Mouse (Mus musculus): Measurements from ENCODE around the gene Smn1. TPM values are rescaled to one million over a fixed set of nuclear protein-coding genes. Genes with fewer than 3 reads are reported as not detected.

Gene Smn1
- total RNA-seq, 2 experiments from 2014 or later: 52.3 to 57.0 TPM

Other genes with a start within 250 kb of the Smn1 start
- gene Cartpt, start 223.8 kb upstream of the Smn1 start, total RNA-seq (2021): 10 to 100 TPM; 33.4 to 36.1 TPM
- 10 to 100 TPM; 53.9 to 56.9 TPM for gene Mccc2, start 109.2 kb upstream of the Smn1 start, total RNA-seq (2021)
- gene Bdp1, start 20.8 kb upstream of the Smn1 start, total RNA-seq (2021): 10 to 100 TPM; 28.3 to 30.3 TPM
- gene Serf1, start 16.8 kb upstream of the Smn1 start, total RNA-seq (2021): 10 to 100 TPM; 31.0 to 34.5 TPM
- gene Naip2, start 77.2 kb downstream of the Smn1 start, total RNA-seq (2021): 1 to 10 TPM; 1.6 to 2.0 TPM
- 1 to 10 TPM; 5.8 to 6.7 TPM for gene Naip5, start 121.5 kb downstream of the Smn1 start, total RNA-seq (2021)
- gene Naip6, start 192.8 kb downstream of the Smn1 start, total RNA-seq (2021): under 1 TPM; 0.59 to 0.67 TPM